Mouse (Mus musculus) bone marrow macrophage, adult 2 months (primary cell): ENCODE data around the gene Trit1.

ENCODE experiments used
- CTCF ChIP-seq: IDR thresholded peaks from 2 replicates; pipeline ENCODE4 v1.5.1; 2012; ENCODE audit warnings: low read depth, mild to moderate bottlenecking, low read length, moderate library complexity
- POLR2A ChIP-seq: IDR thresholded peaks from 2 replicates; pipeline ENCODE4 v1.6.1; 2012; ENCODE audit warnings: mild to moderate bottlenecking, low read depth, low read length, borderline replicate concordance

DNA sequence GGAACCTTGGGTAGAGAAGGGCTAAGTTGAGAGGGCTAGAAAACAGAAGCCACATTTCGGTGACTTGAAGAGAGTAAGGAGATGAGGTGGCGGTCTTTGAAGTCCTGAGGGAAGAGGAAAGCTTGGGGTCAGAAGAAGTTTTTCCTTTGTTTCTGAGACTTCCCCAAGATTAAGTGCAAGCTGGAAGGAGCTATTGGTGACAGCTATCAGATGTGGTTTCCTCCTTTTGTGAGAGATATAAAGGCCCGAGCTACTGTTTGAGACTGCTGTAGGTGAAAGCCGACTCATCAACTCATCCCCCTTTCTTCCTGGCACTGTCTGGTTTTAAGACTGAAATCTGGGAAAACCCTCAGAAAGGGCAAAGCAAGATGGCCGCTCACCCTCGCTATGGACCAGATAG, 52.2 kb downstream of the Trit1 start:
- TF ChIP-seq CTCF (no peak), POLR2A (no peak)
